Mouse (Mus musculus) G1E (cell line): Measurements from ENCODE around the gene Map3k5.

Experiments
- CTCF ChIP-seq: IDR thresholded peaks from 2 replicates; pipeline ENCODE4 v1.5.1; 2012; ENCODE audit warnings: low read depth, low read length, inconsistent platforms, mixed read lengths
- GATA1 ChIP-seq: IDR thresholded peaks from 2 replicates; pipeline ENCODE4 v1.6.1; 2012; ENCODE audit warnings: borderline replicate concordance, low read length, inconsistent platforms, mixed read lengths

DNA sequence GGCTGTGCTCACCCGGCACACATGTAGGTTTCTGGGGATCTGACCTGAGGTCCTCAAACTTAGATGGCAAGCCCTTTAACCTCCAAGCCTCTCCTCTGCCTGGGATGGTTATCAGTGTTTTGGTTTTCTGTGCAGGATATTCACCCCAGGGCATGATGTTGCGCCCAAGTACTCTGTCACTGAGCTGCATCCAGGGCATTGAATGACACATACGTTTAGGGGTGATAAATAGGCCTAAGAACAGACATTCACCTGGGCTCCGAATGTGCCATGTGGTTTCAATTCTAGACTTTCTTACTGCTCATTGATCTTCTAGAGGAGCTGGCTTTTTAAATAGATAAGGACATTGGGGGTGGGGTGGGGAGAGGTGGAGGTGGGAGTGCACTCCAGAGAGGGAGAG lies 70.5 kb downstream of the Map3k5 start:
- TF ChIP-seq CTCF, result no peak
- TF ChIP-seq GATA1, result no peak
